Mouse (Mus musculus) midbrain, embryonic 12.5 days (tissue): Measurements from ENCODE around the gene Spint1. TPM values are rescaled to one million over a fixed set of nuclear protein-coding genes. Genes with fewer than 3 reads are reported as not detected.

Source experiments
- ATAC-seq: fragments of 200-750 bp; cut with Nextera tagmentation; 2 replicates; pipeline ENCODE4 v1.8.0; 2017; ENCODE audit warnings: low read depth, moderate TSS enrichment, moderate library complexity; ENCODE audit not compliant: low FRiP score
- H3K27ac ChIP-seq: fragments of 300-500 bp; sonication (generic); replicated peaks from 2 replicates; pipeline ENCODE4 v1.5.1; 2016; ENCODE audit warnings: mild to moderate bottlenecking
- H3K27me3 ChIP-seq: fragments of 300-500 bp; sonication (generic); 2 replicates; pipeline ENCODE4 v1.6.1; 2016; ENCODE audit warnings: mild to moderate bottlenecking
- H3K36me3 ChIP-seq: fragments of 300-500 bp; sonication (generic); 2 replicates; pipeline ENCODE4 v1.6.1; 2016
- H3K4me1 ChIP-seq: fragments of 300-500 bp; sonication (generic); 2 replicates; pipeline ENCODE4 v1.6.1; 2016
- H3K4me2 ChIP-seq: fragments of 300-500 bp; sonication (generic); replicated peaks from 2 replicates; pipeline ENCODE4 v1.6.1; 2016; ENCODE audit warnings: mild to moderate bottlenecking, moderate library complexity
- H3K4me3 ChIP-seq: fragments of 300-500 bp; sonication (generic); 2 replicates; pipeline ENCODE4 v1.5.1; 2016; ENCODE audit warnings: mild to moderate bottlenecking
- H3K9ac ChIP-seq: fragments of 300-500 bp; sonication (generic); replicated peaks from 2 replicates; pipeline ENCODE4 v1.6.1; 2016; ENCODE audit warnings: mild to moderate bottlenecking, moderate library complexity
- H3K9me3 ChIP-seq: fragments of 300-500 bp; sonication (generic); 2 replicates; pipeline ENCODE4 v1.6.1; 2016; ENCODE audit warnings: mild to moderate bottlenecking
- WGBS: fragments of 180-500 bp; shearing (Covaris S2); methylation state at CpG from one replicate; pipeline ENCODE4 v1.1.7; 2016; 5-methylcytosine and 5-hydroxymethylcytosine counted together
- polyA plus RNA-seq: library from polyadenylated mRNA; unstranded; fragments of >200 nt; fragmentation: Nextera tagmentation; extraction: Ambion mirVana; gene quantifications from 2 replicates; pipeline ENCODE4 v1.2.1, GENCODE M21; 2016

Spint1 gene
- 0.98 and 1.5 TPM in 2 replicates for polyA plus RNA-seq

- Histone ChIP-seq H3K36me3 (no peaks in the 10 kb centered on the region), H3K4me2 (peak within 1 kb of the TSS; percentile 62), H3K9me3 (no peaks in the 10 kb centered on the region), H3K9ac (no peak within 1 kb of the TSS), H3K27ac (no peak within 1 kb of the TSS), H3K4me3 (peak within 1 kb of the TSS; percentile 41), H3K27me3 (peaks cover 71% of the 10 kb centered on the region), H3K4me1 (peaks cover 13% of the 10 kb centered on the region)
- WGBS: under 1% methylated on average over 70 of the region's 73 CpGs
- ATAC-seq: no peak
These were observed at the start of gene Spint1 for GRCm38 (mm10) chr2:119237210-119237870. TSS of gene Spint1 (plus strand) at chr2:119237362.

GRCm38 (mm10) chr2:119189029-119189710 lies 48.0 kb upstream of the Spint1 start:
- peak overlapping the region; percentile 50 for H3K4me2 ChIP-seq
- H3K4me1 ChIP-seq: peaks cover 6% of the 10 kb centered on the region
- peak; percentile 65 for ATAC-seq
- H3K27me3 ChIP-seq: no peaks in the 10 kb centered on the region
- no peak overlapping the region for H3K27ac ChIP-seq
- H3K4me3 ChIP-seq: peak overlapping the region; percentile 23
- WGBS: 10% methylated on average over 15 of the region's 15 CpGs
- 0 out of 2 replicates have a peak overlapping the region, but pooled peaks have one; percentile 17 for H3K9ac ChIP-seq
- no peaks in the 10 kb centered on the region for H3K9me3 ChIP-seq
- H3K36me3 ChIP-seq: peaks cover 9% of the 10 kb centered on the region

- Histone ChIP-seq H3K4me2 (no peak overlapping the region), H3K36me3 (no peaks in the 10 kb centered on the region), H3K27me3 (no peaks in the 10 kb centered on the region), H3K4me1 (peaks cover 6% of the 10 kb centered on the region), H3K9me3 (no peaks in the 10 kb centered on the region), H3K27ac (no peak overlapping the region), H3K4me3 (no peak overlapping the region), H3K9ac (no peak overlapping the region)
- ATAC-seq: no peak
- 93% methylated on average over 5 of the region's 5 CpGs for WGBS
These were observed 46.2 kb upstream of the Spint1 start for GRCm38 (mm10) chr2:119190969-119191368.

- WGBS: 92% methylated on average over 5 of the region's 5 CpGs
- no peak for ATAC-seq
- H3K27ac ChIP-seq: no peak overlapping the region
These were observed 43.0 kb upstream of the Spint1 start for GRCm38 (mm10) chr2:119194140-119194539.

GRCm38 (mm10) chr2:119196316-119197108 lies 40.6 kb upstream of the Spint1 start:
- Histone ChIP-seq H3K4me2 (no peak overlapping the region), H3K9ac (no peak overlapping the region), H3K27me3 (no peaks in the 10 kb centered on the region), H3K9me3 (no peaks in the 10 kb centered on the region), H3K4me3 (no peak overlapping the region), H3K4me1 (peaks cover 7% of the 10 kb centered on the region), H3K27ac (no peak overlapping the region), H3K36me3 (no peaks in the 10 kb centered on the region)
- ATAC-seq: no peak
- 38% methylated on average over 4 of the region's 4 CpGs for WGBS

More at GRCm38 (mm10) chr2:119194140-119194539, 43.0 kb upstream of the Spint1 start:
- H3K9me3 ChIP-seq: no peaks in the 10 kb centered on the region
- H3K9ac ChIP-seq: no peak overlapping the region
- no peak overlapping the region for H3K4me2 ChIP-seq
- H3K4me1 ChIP-seq: peaks cover 8% of the 10 kb centered on the region
- H3K36me3 ChIP-seq: no peaks in the 10 kb centered on the region
- H3K27me3 ChIP-seq: no peaks in the 10 kb centered on the region
- no peak overlapping the region for H3K4me3 ChIP-seq

- Histone ChIP-seq H3K4me1 (peaks cover 7% of the 10 kb centered on the region), H3K36me3 (no peaks in the 10 kb centered on the region), H3K4me2 (no peak overlapping the region), H3K9me3 (no peaks in the 10 kb centered on the region), H3K4me3 (no peak overlapping the region), H3K9ac (no peak overlapping the region), H3K27ac (no peak overlapping the region), H3K27me3 (no peaks in the 10 kb centered on the region)
- ATAC-seq: no peak
- 80% methylated on average over 1 of the region's 1 CpGs for WGBS
These were observed 39.7 kb upstream of the Spint1 start for GRCm38 (mm10) chr2:119197493-119197892.

- Histone ChIP-seq H3K9me3 (no peaks in the 10 kb centered on the region), H3K4me1 (peaks cover 10% of the 10 kb centered on the region), H3K27me3 (no peaks in the 10 kb centered on the region), H3K4me2 (no peak overlapping the region), H3K9ac (no peak overlapping the region), H3K27ac (no peak overlapping the region), H3K36me3 (no peaks in the 10 kb centered on the region), H3K4me3 (no peak overlapping the region)
- 6% methylated on average over 1 of the region's 1 CpGs for WGBS
- no peak for ATAC-seq
These were observed 39.1 kb upstream of the Spint1 start for GRCm38 (mm10) chr2:119198049-119198448.

GRCm38 (mm10) chr2:119198934-119199333 lies 38.2 kb upstream of the Spint1 start:
- 40% methylated on average over 3 of the region's 3 CpGs for WGBS
- H3K36me3 ChIP-seq: no peaks in the 10 kb centered on the region
- H3K27ac ChIP-seq: no peak overlapping the region
- no peaks in the 10 kb centered on the region for H3K9me3 ChIP-seq
- H3K9ac ChIP-seq: no peak overlapping the region
- H3K4me2 ChIP-seq: no peak overlapping the region
- no peak overlapping the region for H3K4me3 ChIP-seq
- peaks cover 15% of the 10 kb centered on the region for H3K4me1 ChIP-seq
- ATAC-seq: no peak
- H3K27me3 ChIP-seq: no peaks in the 10 kb centered on the region

- no peak overlapping the region for H3K27ac ChIP-seq
- peaks cover 21% of the 10 kb centered on the region for H3K4me1 ChIP-seq
- no peaks in the 10 kb centered on the region for H3K36me3 ChIP-seq
- no peak overlapping the region for H3K4me2 ChIP-seq
- no peak overlapping the region for H3K4me3 ChIP-seq
- no peak for ATAC-seq
- WGBS: 75% methylated on average over 5 of the region's 5 CpGs
- H3K27me3 ChIP-seq: no peaks in the 10 kb centered on the region
- no peak overlapping the region for H3K9ac ChIP-seq
- H3K9me3 ChIP-seq: no peaks in the 10 kb centered on the region
These were observed 34.2 kb upstream of the Spint1 start for GRCm38 (mm10) chr2:119202914-119203453.

- Histone ChIP-seq H3K9ac (no peak overlapping the region), H3K9me3 (no peaks in the 10 kb centered on the region), H3K4me2 (no peak overlapping the region), H3K27me3 (no peaks in the 10 kb centered on the region), H3K4me1 (peaks cover 21% of the 10 kb centered on the region), H3K27ac (no peak overlapping the region), H3K36me3 (no peaks in the 10 kb centered on the region), H3K4me3 (no peak overlapping the region)
- no peak for ATAC-seq
- 76% methylated on average over 4 of the region's 4 CpGs for WGBS
These were observed 33.2 kb upstream of the Spint1 start for GRCm38 (mm10) chr2:119203871-119204460.

- 0 out of 2 replicates have a peak, but pooled peaks have one; percentile 0 for ATAC-seq
- peaks cover 22% of the 10 kb centered on the region for H3K4me1 ChIP-seq
- WGBS: 32% methylated on average over 6 of the region's 6 CpGs
- peak overlapping the region; percentile 69 for H3K9ac ChIP-seq
- no peaks in the 10 kb centered on the region for H3K9me3 ChIP-seq
- H3K4me2 ChIP-seq: peak overlapping the region; percentile 71
- peak overlapping the region; percentile 86 for H3K27ac ChIP-seq
- no peaks in the 10 kb centered on the region for H3K27me3 ChIP-seq
- peaks cover 23% of the 10 kb centered on the region for H3K36me3 ChIP-seq
- H3K4me3 ChIP-seq: peak overlapping the region; percentile 69
These were observed 29.2 kb upstream of the Spint1 start for GRCm38 (mm10) chr2:119207961-119208343.
